Mouse (Mus musculus) urinary bladder, postnatal 36 days (tissue): ENCODE data around the gene Gm7271.
A peak's percentile ranks its signal among the peaks of the same experiment; 100 is the strongest.

Experiments
- DNase-seq, 2 experiments: peaks; one replicate each; pipeline ENCODE4 v3.0.0; 2022; ENCODE audit warnings: low spot score in 2 of 2, mixed read lengths in 1 of 2

Gm7271 gene

DNA sequence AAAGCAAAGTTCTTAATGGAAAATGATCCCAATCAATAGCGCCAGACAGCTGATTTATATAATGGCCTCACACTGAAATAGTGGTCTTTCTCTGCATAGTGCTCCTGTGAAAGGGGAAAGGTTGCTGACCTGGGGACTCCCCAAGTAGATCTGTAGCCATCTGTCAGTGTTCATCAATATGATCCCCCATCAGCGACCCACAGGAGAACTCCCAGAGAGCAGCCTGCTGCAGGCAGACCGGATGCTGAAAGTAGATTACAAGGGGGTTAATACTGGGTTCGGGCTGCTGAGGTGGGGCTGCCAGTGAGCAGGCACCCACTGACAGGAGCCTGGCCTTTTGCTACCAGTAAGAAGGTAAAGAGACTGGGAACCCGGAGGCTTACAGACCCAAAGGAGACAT lies at the start of gene Gm7271:
TSS of gene Gm7271 (plus strand) at position 230 of the 400 bp plus-strand sequence.
- no peak for DNase-seq

DNA sequence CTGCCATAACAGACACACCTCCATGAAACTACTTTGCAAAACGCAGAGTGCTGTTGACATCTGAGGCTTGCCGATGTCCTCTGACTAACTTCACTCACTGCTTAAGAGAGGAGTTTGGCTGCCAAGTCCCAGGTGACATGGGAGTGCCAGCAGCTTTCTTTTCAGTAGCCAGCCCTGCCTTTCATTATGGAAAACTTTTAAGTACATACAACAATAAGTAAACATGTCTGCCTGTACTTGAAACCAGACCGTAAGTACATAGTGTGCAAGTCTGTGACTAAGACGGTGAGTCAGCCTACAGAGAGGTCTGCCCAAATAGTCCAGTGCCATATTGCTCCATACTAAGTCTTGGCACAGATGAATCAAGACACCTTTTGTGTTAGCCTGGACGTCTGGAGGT lies 46.7 kb upstream of the Gm7271 start:
- DNase-seq, result no peak

DNA sequence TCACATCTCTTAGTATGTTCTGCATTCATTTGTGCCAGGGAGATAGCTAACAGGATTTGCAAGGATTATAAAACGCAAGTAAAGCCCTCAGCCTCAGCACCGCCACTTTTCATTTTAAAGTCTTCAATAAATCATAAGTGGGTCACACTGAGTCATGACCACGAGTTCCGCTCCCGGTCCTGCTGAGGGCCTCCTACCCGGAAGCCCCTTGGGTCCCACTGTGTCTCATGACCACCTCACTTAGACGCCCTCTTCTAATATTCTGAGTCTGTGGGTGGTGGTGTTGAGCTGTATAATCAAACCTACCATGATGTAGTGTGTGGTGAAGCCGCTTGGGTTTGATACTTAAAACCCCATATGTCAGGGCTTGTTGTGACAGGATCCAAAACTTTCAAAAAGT lies 46.1 kb upstream of the Gm7271 start:
- DNase-seq, result no peak

DNA sequence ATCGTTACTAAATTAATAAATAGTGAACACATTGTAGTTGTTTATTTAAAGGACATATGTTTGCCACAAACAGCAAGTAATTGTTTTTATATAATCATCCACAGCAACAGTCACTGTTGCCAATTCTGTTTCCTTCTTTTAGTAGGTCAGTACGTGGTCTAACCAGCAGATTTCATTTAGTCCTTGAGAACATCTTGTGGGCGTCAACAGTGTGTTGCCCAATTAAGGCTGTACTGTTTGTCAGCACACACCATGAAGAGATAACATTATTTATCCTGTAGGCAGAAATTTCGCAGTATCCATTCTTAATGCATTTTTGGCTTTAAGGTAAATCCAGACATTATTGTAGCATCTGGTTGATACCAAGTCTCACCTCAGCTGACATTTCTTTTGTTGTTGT lies 42.4 kb upstream of the Gm7271 start:
- DNase-seq, result no peak

DNA sequence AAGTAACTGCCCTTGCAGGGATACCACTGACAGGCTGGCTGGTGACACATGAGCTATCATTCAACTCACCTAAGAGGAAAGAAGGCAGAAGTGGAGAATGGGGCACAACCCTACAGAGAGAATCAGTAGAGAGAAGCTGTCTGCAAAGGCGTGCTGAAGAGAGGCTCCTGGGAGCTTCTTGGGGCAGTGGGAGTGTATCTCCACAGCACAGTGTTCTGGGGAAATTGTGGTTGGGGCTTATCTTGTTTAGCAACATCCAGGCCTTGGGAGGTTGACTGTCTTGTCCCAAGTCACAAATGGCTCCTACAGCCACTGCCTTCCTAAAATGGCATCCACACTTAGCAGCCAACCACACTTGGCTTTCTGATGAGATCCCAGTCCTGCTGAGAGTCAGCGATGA lies 8.9 kb upstream of the Gm7271 start:
- no peak for DNase-seq

DNA sequence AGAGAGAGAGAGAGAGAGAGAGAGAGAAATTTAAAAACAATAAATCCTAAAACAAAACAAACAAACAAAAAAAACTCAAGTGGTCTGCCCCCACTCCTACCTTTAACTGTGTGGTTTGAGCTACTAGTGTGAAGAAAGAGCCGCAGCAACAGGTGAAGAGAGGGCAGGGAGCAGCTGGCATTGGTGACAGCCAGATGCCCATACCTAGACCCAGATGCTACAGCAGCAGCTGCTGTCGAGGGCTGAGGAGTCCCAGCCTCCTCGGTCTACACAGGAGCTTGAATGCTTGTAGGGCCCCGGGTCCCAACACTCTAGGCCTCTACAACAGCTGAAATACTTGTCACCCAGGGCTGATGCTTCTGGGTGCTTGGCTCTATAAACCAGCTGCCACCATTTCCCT lies 7.0 kb upstream of the Gm7271 start:
- DNase-seq, result no peak

DNA sequence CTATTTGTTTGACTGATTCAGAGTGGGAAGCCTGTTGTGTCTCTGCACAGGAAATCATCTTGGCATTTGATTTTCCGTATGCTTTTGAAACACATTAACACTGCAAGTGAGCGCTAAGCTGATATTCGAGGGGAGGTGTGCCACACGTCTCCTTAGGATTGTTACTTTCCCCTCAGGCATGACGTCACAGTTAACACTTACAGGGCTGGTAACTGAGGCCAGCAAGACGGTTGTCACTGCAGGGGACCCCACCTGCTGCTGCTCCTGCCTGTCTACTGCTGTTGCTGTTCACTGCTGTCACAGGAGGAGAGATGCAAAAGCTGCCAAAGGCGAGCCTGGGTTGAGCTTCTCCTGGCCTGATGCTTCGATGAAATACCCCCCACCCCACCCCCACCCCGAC lies 6.1 kb upstream of the Gm7271 start:
- DNase-seq, result no peak

DNA sequence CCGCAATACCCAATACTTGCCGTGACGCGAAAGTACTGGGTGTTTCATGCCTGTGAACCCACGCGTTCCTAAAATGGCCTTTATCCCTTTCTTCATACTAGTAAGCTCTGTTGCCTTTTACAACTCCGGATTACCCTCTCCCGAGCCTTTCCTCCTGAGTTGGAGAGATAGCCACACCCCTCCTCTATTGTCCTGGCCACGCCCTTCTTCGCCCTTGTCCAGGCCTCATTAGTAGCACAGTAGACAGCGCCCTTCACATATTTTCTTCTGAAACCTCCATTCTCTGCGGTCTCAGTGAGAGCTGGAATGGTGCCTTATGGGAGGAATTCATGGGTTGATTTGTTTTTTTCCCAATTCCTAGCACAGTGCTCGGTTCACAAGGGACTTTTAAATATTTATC lies 11.3 kb downstream of the Gm7271 start:
- no peak for DNase-seq

DNA sequence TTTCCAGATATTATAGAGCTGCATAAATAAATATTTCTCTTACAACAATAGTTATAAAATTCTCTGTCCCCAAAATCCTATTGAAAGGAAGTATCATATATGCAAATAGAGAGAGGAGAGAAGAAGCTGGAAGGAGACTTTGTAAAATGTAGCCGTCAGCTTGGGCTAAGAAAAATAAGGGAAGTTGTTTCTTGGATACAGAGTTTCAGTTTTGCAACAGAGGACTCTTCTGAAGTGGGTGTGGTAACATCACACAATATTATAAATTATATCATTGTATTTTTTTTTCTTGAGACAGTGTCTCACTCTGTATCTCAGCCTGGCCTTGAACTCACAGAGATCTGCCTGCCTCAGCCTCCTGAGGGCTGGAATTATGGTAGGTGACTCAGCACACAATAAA lies 38.6 kb downstream of the Gm7271 start:
- no peak for DNase-seq

DNA sequence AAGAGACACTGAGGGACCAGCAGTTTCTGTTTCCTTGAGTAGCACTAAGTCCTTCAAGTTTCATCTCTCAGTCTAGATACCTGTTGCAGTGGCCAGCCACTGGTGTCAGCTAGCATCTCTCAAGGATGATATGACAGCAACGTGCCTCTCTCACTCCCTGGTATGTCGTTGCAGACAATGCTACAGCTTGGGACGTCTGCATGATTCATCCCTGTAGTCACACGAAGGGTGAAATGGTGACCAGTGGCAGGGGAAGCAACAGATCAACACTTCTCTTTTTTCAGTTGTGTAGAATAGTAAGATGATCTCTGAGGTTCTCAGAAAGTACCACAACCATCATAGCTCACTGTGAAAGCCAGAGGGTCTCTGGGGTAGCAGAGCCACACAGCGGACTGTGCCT lies 40.8 kb downstream of the Gm7271 start:
- DNase-seq, result no peak

DNA sequence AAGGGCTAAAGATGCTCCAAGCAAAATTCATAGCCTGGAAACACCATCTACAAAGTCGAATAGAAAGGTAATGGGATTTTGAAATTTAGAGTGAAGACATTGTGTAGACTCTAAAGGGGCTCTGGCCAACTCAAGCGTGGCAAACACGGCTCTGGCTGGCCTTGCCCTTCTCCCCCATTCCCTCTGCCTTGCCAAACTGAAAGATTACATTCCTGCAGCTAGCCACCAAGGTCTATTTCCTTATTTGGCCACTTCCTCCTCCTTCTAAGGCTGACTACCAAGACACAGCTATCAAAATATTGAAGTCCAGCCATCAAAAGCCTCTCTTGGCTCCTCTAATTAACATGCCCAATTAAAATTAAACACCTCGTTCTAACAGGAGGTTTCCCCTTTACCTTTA lies 41.2 kb downstream of the Gm7271 start:
- no peak for DNase-seq

DNA sequence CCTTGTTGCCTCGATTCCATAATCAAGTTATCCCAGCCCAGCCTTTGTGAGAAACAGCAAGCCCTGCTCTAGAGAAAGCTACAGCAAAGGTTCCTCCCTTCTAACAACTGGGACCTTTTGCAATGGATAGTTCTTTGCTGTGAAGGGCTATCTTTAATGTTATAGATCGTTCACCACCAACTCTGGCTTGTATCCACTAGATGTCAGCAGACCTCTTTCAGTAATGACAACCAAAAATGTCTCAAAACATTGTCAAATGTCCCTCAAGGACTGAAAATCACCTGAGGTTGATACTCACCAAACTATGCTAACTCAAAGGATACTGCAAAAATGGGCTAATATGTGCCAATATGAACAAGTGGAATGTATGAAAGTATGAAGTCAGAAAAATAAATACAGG lies 42.0 kb downstream of the Gm7271 start:
- no peak for DNase-seq

DNA sequence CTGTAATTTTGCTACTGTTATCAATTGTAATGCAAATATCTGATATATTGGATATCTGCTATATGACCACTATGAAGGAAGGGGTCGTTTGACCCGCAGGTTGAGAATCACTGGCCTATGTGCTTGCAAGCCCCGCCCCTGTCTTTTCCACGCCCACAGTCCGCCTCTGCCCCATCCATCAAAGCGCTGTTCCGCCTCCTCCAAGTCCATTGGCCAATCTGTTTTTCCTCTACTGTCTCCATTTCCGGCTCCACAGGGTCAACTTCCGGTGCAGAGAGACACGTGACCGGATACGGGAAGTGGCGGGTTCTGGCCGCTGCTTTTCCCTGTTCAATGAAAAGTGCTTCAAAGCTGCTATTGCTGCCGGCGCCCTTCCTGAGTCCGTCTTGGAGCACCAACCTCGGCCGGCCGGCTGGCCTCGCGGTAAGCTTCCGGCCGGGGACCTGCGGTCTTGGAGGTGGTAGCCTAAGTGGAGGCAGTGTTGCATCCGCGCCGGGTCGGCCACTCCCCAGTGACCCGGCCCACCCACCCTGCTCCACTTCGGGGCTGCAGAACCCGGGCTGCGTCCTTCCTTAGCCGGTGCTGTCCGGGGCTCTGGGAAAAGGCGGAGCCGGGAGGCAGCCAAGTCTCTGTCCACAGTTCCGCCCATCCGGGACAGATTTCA lies 45.3 kb downstream of the Gm7271 start, which contains the start of gene Exoc1:
TSS of gene Exoc1 (plus strand) at position 272 of the 664 bp plus-strand sequence.
- peak; percentile 89 to 94 for DNase-seq

DNA sequence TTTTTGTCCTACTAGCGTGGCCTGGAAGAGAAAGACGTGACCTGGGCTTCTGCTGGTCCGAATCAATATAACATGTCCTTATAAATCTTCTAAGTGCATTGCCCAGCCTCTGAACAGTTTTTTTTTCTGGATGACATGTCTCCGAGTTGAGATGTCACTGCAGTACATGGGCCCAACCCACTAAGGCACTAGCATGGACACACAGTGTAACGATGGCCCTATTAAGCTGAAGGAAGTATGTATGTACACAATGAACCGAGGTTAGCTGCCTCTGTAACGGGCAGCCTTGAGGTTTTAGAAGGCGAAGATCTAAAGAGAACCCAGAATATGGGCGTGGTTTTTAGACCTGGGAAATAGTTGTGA lies 45.8 kb downstream of the Gm7271 start:
- no peak for DNase-seq

DNA sequence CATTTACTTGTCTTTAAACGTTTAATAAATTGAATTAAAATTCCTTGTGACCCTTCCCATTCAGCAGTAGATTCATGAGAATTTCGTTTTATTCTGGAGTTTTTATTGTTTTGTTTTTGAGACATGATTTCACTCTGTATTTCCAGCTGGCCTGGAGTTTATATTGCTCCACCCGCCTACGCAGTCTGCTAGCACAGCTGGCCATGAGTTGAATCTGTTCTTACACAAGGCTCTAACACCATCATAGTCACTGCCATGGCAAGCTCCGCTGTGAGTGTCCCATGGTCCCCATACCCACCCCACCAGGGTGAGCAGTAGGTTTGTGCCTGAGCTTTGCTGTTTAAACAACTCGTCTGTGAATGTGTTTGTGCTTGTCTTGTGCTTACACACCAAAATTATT lies 49.3 kb downstream of the Gm7271 start:
- DNase-seq, result peak in 1 of 2 experiments; percentile 16

DNA sequence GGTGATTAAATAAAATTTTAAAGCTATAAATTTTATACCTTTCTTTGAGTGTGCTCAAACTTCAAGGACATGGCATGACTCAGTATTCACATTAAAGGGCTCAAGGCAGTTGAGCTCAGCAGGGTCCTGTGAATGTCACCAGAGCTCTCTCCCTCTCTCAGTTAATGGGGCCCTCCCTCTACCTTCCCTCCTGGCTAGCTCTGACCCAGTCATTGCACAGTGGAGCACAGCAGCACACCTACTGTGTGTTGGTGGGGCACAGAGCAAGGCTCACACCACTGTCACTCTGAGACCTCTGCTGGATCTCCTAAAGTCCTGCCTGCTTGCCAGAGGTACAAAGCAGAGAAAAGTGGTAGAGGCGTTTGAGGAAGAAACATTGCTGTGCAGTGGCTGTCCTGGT lies 52.4 kb downstream of the Gm7271 start:
- DNase-seq, result no peak

DNA sequence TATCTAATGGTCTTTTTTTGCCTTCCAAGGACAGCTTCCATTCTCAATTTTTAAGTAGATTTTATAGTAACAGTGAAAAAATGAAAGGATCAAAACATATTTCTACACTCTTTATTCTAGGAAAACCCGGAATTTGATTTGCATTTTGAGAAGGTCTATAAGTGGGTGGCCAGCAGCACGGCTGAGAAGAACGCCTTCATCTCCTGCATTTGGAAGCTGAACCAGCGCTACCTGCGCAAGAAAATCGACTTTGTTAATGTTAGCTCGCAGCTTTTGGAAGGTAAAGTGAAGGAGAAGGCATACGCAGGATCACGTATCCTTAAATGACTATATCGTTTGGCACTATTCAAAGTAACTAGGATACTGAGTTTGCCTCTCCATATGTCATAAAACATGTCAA lies 53.7 kb downstream of the Gm7271 start:
- no peak for DNase-seq

DNA sequence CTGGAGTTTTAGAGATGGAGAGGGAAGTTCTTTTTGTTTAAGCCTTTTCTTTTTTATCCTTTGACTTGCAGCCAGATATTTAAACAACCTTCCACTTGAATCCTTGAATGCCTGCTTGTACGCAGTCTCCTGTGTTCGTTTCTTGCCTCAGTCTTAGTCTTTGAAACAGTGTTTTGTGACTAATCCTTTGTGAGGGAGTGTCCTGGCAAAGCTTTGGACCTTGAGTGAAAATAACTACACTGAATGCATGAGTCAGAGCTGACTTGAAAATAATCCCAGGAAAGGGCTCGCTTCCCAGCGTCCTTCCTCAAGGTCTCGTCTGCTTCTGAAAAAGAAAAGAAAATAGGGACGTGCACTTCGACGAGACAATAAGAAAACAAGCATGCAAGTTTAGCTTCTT lies 56.3 kb downstream of the Gm7271 start:
- peak in 1 of 2 experiments; percentile 40 for DNase-seq

DNA sequence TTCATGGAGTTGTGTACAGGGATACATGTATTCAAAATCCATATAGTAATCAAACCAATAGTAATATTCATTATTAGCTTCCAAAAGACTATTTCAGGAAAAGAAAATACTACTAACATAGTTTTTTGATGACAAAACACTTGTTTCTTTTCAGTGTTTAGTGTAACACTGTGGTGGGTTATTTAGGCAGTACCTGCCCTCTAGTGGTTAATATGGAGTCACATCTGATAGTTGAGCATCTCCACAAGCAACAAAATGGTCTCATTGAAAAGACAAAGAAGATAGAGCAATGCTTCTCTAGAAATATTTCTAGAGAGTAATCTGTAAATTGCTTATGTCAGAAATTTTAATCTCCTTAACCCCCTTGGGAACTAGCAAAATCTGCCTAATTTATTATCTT lies 57.0 kb downstream of the Gm7271 start:
- DNase-seq, result no peak

DNA sequence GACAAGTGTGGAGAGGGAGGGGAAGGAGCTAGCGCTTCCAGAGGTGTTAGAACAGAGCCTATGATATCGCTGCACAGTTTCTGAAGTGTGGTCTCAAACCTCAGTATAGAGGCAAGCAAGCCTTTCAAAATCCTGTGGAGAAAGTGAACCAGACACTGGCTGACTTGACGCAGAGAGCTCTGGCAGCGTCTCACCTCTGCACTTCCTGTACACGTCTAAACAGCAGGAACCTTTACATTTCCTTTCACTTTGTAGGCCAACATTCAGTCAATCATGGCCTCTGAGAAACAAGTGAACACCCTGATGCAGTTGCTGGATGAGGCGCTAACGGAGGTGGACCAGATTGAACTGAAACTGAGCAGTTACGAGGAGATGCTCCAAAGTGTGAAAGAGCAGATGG lies 59.4 kb downstream of the Gm7271 start:
- no peak for DNase-seq

DNA sequence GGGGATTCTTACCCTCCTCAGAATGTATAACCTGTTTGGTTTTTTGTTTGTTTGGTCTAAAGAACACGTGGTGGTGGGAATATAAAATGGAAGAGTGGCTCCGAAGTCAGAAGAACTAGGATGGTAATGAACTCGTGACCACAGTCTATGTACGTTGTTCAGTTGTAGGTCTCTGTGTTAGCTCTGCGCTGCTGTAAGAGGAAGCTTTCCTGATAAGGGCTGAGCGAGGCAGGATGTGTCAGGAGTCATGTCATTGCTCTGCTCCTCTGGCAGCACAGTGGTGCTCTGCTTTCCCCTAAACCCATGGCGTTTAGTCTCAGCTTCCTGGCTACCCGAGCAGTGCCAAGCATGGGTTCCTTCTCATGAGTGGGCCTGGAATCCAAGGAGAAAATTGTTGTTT lies 66.6 kb downstream of the Gm7271 start:
- DNase-seq, result no peak

DNA sequence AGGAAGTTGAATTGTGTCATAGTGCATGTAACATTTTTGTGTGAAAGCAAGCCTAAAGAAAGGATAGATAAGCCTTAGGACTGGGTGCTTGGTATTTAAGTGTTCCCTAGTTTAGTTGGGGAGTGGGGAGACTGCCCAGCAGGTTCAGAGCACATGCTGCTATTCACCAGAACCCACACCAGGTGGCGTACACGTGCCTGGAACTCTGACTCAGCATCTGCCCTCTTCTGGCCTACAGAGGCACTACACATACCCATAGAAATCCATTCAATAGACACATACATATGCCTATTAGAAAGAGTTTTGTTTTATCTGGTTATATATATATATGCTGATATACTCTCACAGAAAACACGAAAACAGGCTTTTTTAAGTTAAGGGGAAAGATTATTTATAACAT lies 81.5 kb downstream of the Gm7271 start:
- DNase-seq, result peak; percentile 29 to 56
